Mouse (Mus musculus): ENCODE results near the gene Rpl23a. TPM values are rescaled to one million over a fixed set of nuclear protein-coding genes. Genes with fewer than 3 reads are reported as not detected.

Rpl23a gene
- polyA plus RNA-seq, 2 experiments: 1,819 to 3,231 TPM

GRCm38 (mm10) chr11:78174506-78174905 is 8.9 kb downstream of the Rpl23a start:
- Histone ChIP-seq H3K27ac (replicated peaks; ENCODE audit: low read depth, low read length) (no peak overlapping the region), H3K27me3 (ENCODE audit: control insufficient read depth, insufficient read depth, low read length) (no peaks in the 10 kb centered on the region), H3K4me1 (ENCODE audit: control insufficient read depth, insufficient read depth, low read length) (peaks cover 16% of the 10 kb centered on the region), H3K4me2 (replicated peaks; ENCODE audit: low read depth, low read length, severe bottlenecking) (0 out of 2 replicates have a peak overlapping the region, but pooled peaks have one; percentile 7), H3K9ac (ENCODE audit: low read depth, low read length, severe bottlenecking) (no peak overlapping the region), H3K4me3 (replicated peaks; ENCODE audit: low read length) (no peak overlapping the region), H3K36me3 (ENCODE audit: control insufficient read depth, insufficient read depth, low read length) (peaks cover 8% of the 10 kb centered on the region; the same call in 1 of the 2 replicates), H3K9me3 (ENCODE audit: control insufficient read depth, low read length) (no peaks in the 10 kb centered on the region)
- DNase-seq (ENCODE audit: low spot score) (no peak), ATAC-seq (ENCODE audit: low FRiP score, low read depth) (no peak)
- TF ChIP-seq POLR2A (IDR thresholded peaks at IDR 0.05; ENCODE audit: borderline replicate concordance, extremely low read depth, insufficient read depth, insufficient read length): no peak
- 90% methylated on average over 3 of the region's 3 CpGs for WGBS

- ATAC-seq (ENCODE audit: low FRiP score, low read depth) (no peak), DNase-seq (ENCODE audit: low spot score) (no peak)
- Histone ChIP-seq H3K9me3 (ENCODE audit: control insufficient read depth, low read length) (no peaks in the 10 kb centered on the region), H3K4me2 (replicated peaks; ENCODE audit: low read depth, low read length, severe bottlenecking) (no peak overlapping the region), H3K27ac (replicated peaks; ENCODE audit: low read depth, low read length) (no peak overlapping the region), H3K4me3 (replicated peaks; ENCODE audit: low read length) (no peak overlapping the region), H3K4me1 (ENCODE audit: control insufficient read depth, insufficient read depth, low read length) (peaks cover 12% of the 10 kb centered on the region), H3K27me3 (ENCODE audit: control insufficient read depth, insufficient read depth, low read length) (no peaks in the 10 kb centered on the region), H3K36me3 (ENCODE audit: control insufficient read depth, insufficient read depth, low read length) (peaks cover 6% of the 10 kb centered on the region; the same call in 1 of the 2 replicates), H3K9ac (ENCODE audit: low read depth, low read length, severe bottlenecking) (no peak overlapping the region)
- WGBS: 84% methylated on average over 19 of the region's 19 CpGs
- no peak for TF ChIP-seq POLR2A (IDR thresholded peaks at IDR 0.05; ENCODE audit: borderline replicate concordance, extremely low read depth, insufficient read depth, insufficient read length)
Measured at GRCm38 (mm10) chr11:78172748-78173383, 10.5 kb downstream of the Rpl23a start.

- no peak for ATAC-seq (ENCODE audit: low FRiP score, low read depth)
- DNase-seq (ENCODE audit: low spot score): no peak
- 77% methylated on average over 16 of the region's 16 CpGs for WGBS
Measured at GRCm38 (mm10) chr11:78172034-78172747, 11.2 kb downstream of the Rpl23a start.

GRCm38 (mm10) chr11:78171328-78171727 is 12.1 kb downstream of the Rpl23a start:
- ATAC-seq (ENCODE audit: low FRiP score, low read depth): no peak
- no peak for TF ChIP-seq POLR2A (IDR thresholded peaks at IDR 0.05; ENCODE audit: borderline replicate concordance, extremely low read depth, insufficient read depth, insufficient read length)
- WGBS: 68% methylated on average over 4 of the region's 4 CpGs

More at GRCm38 (mm10) chr11:78172034-78172747, 11.2 kb downstream of the Rpl23a start:
- no peak overlapping the region for H3K27ac ChIP-seq (replicated peaks; ENCODE audit: low read depth, low read length)
- no peak overlapping the region for H3K9ac ChIP-seq (ENCODE audit: low read depth, low read length, severe bottlenecking)
- no peak for TF ChIP-seq POLR2A (IDR thresholded peaks at IDR 0.05; ENCODE audit: borderline replicate concordance, extremely low read depth, insufficient read depth, insufficient read length)
- no peak overlapping the region for H3K4me3 ChIP-seq (replicated peaks; ENCODE audit: low read length)
- H3K36me3 ChIP-seq (ENCODE audit: control insufficient read depth, insufficient read depth, low read length): peaks cover 6% of the 10 kb centered on the region; the same call in 1 of the 2 replicates
- no peaks in the 10 kb centered on the region for H3K9me3 ChIP-seq (ENCODE audit: control insufficient read depth, low read length)
- H3K4me1 ChIP-seq (ENCODE audit: control insufficient read depth, insufficient read depth, low read length): peaks cover 8% of the 10 kb centered on the region
- H3K27me3 ChIP-seq (ENCODE audit: control insufficient read depth, insufficient read depth, low read length): no peaks in the 10 kb centered on the region
- H3K4me2 ChIP-seq (replicated peaks; ENCODE audit: low read depth, low read length, severe bottlenecking): no peak overlapping the region

GRCm38 (mm10) chr11:78170306-78170705 is 13.1 kb downstream of the Rpl23a start:
- Histone ChIP-seq H3K9ac (ENCODE audit: low read depth, low read length, severe bottlenecking) (no peak overlapping the region), H3K36me3 (ENCODE audit: control insufficient read depth, insufficient read depth, low read length) (peaks cover 6% of the 10 kb centered on the region; the same call in 1 of the 2 replicates), H3K27ac (replicated peaks; ENCODE audit: low read depth, low read length) (no peak overlapping the region), H3K27me3 (ENCODE audit: control insufficient read depth, insufficient read depth, low read length) (no peaks in the 10 kb centered on the region), H3K9me3 (ENCODE audit: control insufficient read depth, low read length) (no peaks in the 10 kb centered on the region), H3K4me3 (replicated peaks; ENCODE audit: low read length) (no peak overlapping the region), H3K4me1 (ENCODE audit: control insufficient read depth, insufficient read depth, low read length) (peaks cover 12% of the 10 kb centered on the region), H3K4me2 (replicated peaks; ENCODE audit: low read depth, low read length, severe bottlenecking) (no peak overlapping the region)
- DNase-seq (ENCODE audit: low spot score) (no peak), ATAC-seq (ENCODE audit: low FRiP score, low read depth) (no peak)
- 85% methylated on average over 15 of the region's 15 CpGs for WGBS
- TF ChIP-seq POLR2A (IDR thresholded peaks at IDR 0.05; ENCODE audit: borderline replicate concordance, extremely low read depth, insufficient read depth, insufficient read length): no peak

More at GRCm38 (mm10) chr11:78171328-78171727, 12.1 kb downstream of the Rpl23a start:
- no peak for DNase-seq (ENCODE audit: low spot score)
- Histone ChIP-seq H3K27ac (replicated peaks; ENCODE audit: low read depth, low read length) (no peak overlapping the region), H3K4me2 (replicated peaks; ENCODE audit: low read depth, low read length, severe bottlenecking) (no peak overlapping the region), H3K36me3 (ENCODE audit: control insufficient read depth, insufficient read depth, low read length) (peaks cover 6% of the 10 kb centered on the region; the same call in 1 of the 2 replicates), H3K27me3 (ENCODE audit: control insufficient read depth, insufficient read depth, low read length) (no peaks in the 10 kb centered on the region), H3K4me3 (replicated peaks; ENCODE audit: low read length) (no peak overlapping the region), H3K4me1 (ENCODE audit: control insufficient read depth, insufficient read depth, low read length) (peaks cover 9% of the 10 kb centered on the region), H3K9me3 (ENCODE audit: control insufficient read depth, low read length) (no peaks in the 10 kb centered on the region), H3K9ac (ENCODE audit: low read depth, low read length, severe bottlenecking) (no peak overlapping the region)
